Mouse (Mus musculus) heart, embryonic 14.5 days (tissue): ENCODE measurements around the gene Bcl2. TPM values are rescaled to one million over a fixed set of nuclear protein-coding genes. Genes with fewer than 3 reads are reported as not detected.

Experiments used
- ATAC-seq: fragments of 200-750 bp; cut with Nextera tagmentation; 2 replicates; pipeline ENCODE4 v1.8.0; 2017; ENCODE audit warnings: low read depth, moderate TSS enrichment; ENCODE audit not compliant: insufficient number of reproducible peaks, insufficient read depth, low FRiP score
- H3K27ac ChIP-seq, 2 experiments: fragments of 200-500 bp in 1 of 2; fragments of 300-500 bp in 1 of 2; sonication (generic) in 1 of 2; replicated peaks in 1 of 2; 2 replicates each; pipeline ENCODE4 v1.5.1; 2012 to 2014; ENCODE audit warnings: low read depth in 2 of 2, low read length in 2 of 2, control low read depth in 1 of 2, mild to moderate bottlenecking in 1 of 2, mixed read lengths in 1 of 2; ENCODE audit not compliant: control insufficient read depth in 1 of 2, insufficient read depth in 1 of 2
- H3K27me3 ChIP-seq: fragments of 300-500 bp; sonication (generic); 2 replicates; pipeline ENCODE4 v1.6.1; 2014; ENCODE audit warnings: mild to moderate bottlenecking, low read length, control low read depth; ENCODE audit not compliant: control insufficient read depth, insufficient read depth
- H3K36me3 ChIP-seq: fragments of 300-500 bp; sonication (generic); 2 replicates; pipeline ENCODE4 v1.6.1; 2014; ENCODE audit warnings: mild to moderate bottlenecking, control low read depth, low read length, mixed read lengths; ENCODE audit not compliant: control insufficient read depth, insufficient read depth
- H3K4me1 ChIP-seq, 2 experiments: fragments of 200-500 bp in 1 of 2; fragments of 300-500 bp in 1 of 2; sonication (generic) in 1 of 2; 2 replicates each; pipeline ENCODE4 v1.6.1; 2012 to 2014; ENCODE audit warnings: low read length in 2 of 2, control low read depth in 1 of 2, mixed read lengths in 1 of 2; ENCODE audit not compliant: control insufficient read depth in 2 of 2, insufficient read depth in 2 of 2
- H3K4me2 ChIP-seq: fragments of 300-500 bp; sonication (generic); 2 replicates; pipeline ENCODE4 v1.6.1; 2014; ENCODE audit warnings: mild to moderate bottlenecking, low read length
- H3K4me3 ChIP-seq, 2 experiments: fragments of 200-500 bp in 1 of 2; fragments of 300-500 bp in 1 of 2; sonication (generic) in 1 of 2; 2 replicates each; pipeline ENCODE4 v1.5.1; 2012 to 2014; ENCODE audit warnings: low read length in 2 of 2, mild to moderate bottlenecking in 2 of 2, control low read depth in 1 of 2, low read depth in 1 of 2, moderate library complexity in 1 of 2; ENCODE audit not compliant: control insufficient read depth in 1 of 2, insufficient read depth in 1 of 2
- H3K9ac ChIP-seq: fragments of 300-500 bp; sonication (generic); 2 replicates; pipeline ENCODE4 v1.6.1; 2014; ENCODE audit warnings: mild to moderate bottlenecking, low read length
- H3K9me3 ChIP-seq: fragments of 300-500 bp; sonication (generic); 2 replicates; pipeline ENCODE4 v1.6.1; 2016; ENCODE audit warnings: low read length, control low read depth; ENCODE audit not compliant: control insufficient read depth
- WGBS: fragments of 180-500 bp; shearing (Covaris S2); extraction: QIAGEN DNeasy Blood & Tissue Kit; methylation state at CpG from one replicate; pipeline ENCODE4 v1.1.7; 2014; 5-methylcytosine and 5-hydroxymethylcytosine counted together
- polyA plus RNA-seq: library from polyadenylated mRNA; unstranded; fragments of >200 nt; fragmentation: Nextera tagmentation; extraction: Ambion mirVana; gene quantifications from 2 replicates; pipeline ENCODE4 v1.2.1, GENCODE M21; 2014

Bcl2 gene
- polyA plus RNA-seq, 1 experiment from 2014 or later = 6.2 TPM

- 0 out of 4 replicates have a peak, but pooled peaks cover 2 to 6% of the 10 kb centered on the region in 2 experiments for H3K4me1 ChIP-seq
- H3K27me3 ChIP-seq = no peaks in the 10 kb centered on the region
- H3K36me3 ChIP-seq = no peaks in the 10 kb centered on the region
- WGBS = 69% methylated on average over 3 of the region's 3 CpGs
- H3K9ac ChIP-seq = no peak overlapping the region
- H3K27ac ChIP-seq = no peak overlapping the region
- H3K4me3 ChIP-seq = no peak overlapping the region
- H3K9me3 ChIP-seq = no peaks in the 10 kb centered on the region
- H3K4me2 ChIP-seq = no peak overlapping the region
- ATAC-seq = no peak
Measured at GRCm38 (mm10) chr1:106526112-106526511, 188.0 kb downstream of the Bcl2 start.

- Histone ChIP-seq H3K36me3 (no peaks in the 10 kb centered on the region), H3K9me3 (no peaks in the 10 kb centered on the region), H3K9ac (no peak overlapping the region), H3K4me1 (0 out of 4 replicates have a peak, but pooled peaks cover 2 to 6% of the 10 kb centered on the region in 2 experiments), H3K27me3 (no peaks in the 10 kb centered on the region), H3K4me3 (no peak overlapping the region), H3K27ac (no peak overlapping the region), H3K4me2 (no peak overlapping the region)
- ATAC-seq = no peak
- WGBS = 38% methylated on average over 6 of the region's 6 CpGs
Measured at GRCm38 (mm10) chr1:106523741-106524140, 190.3 kb downstream of the Bcl2 start.

GRCm38 (mm10) chr1:106523009-106523408 lies 191.1 kb downstream of the Bcl2 start:
- H3K27me3 ChIP-seq = no peaks in the 10 kb centered on the region
- ATAC-seq = no peak
- H3K27ac ChIP-seq = no peak overlapping the region
- H3K9ac ChIP-seq = no peak overlapping the region
- no peak overlapping the region for H3K4me2 ChIP-seq
- H3K4me1 ChIP-seq = 0 out of 4 replicates have a peak, but pooled peaks cover 2 to 6% of the 10 kb centered on the region in 2 experiments
- WGBS = 84% methylated on average over 5 of the region's 5 CpGs
- no peaks in the 10 kb centered on the region for H3K36me3 ChIP-seq
- no peak overlapping the region for H3K4me3 ChIP-seq
- no peaks in the 10 kb centered on the region for H3K9me3 ChIP-seq

- Histone ChIP-seq H3K9ac (no peak overlapping the region), H3K36me3 (no peaks in the 10 kb centered on the region), H3K9me3 (no peaks in the 10 kb centered on the region), H3K4me1 (peaks cover 7 to 20% of the 10 kb centered on the region in 2 experiments), H3K4me2 (no peak overlapping the region), H3K4me3 (no peak overlapping the region), H3K27me3 (no peaks in the 10 kb centered on the region), H3K27ac (no peak overlapping the region)
- WGBS = 52% methylated on average over 6 of the region's 6 CpGs
- no peak for ATAC-seq
Measured at GRCm38 (mm10) chr1:106517591-106518177, 196.4 kb downstream of the Bcl2 start.

- H3K4me2 ChIP-seq = no peak overlapping the region
- no peaks in the 10 kb centered on the region for H3K27me3 ChIP-seq
- peaks cover 7 to 20% of the 10 kb centered on the region in 2 experiments for H3K4me1 ChIP-seq
- H3K36me3 ChIP-seq = no peaks in the 10 kb centered on the region
- ATAC-seq = no peak
- H3K9ac ChIP-seq = no peak overlapping the region
- WGBS = 96% methylated on average over 1 of the region's 1 CpGs
- H3K4me3 ChIP-seq = no peak overlapping the region
- H3K27ac ChIP-seq = no peak overlapping the region
- no peaks in the 10 kb centered on the region for H3K9me3 ChIP-seq
Measured at GRCm38 (mm10) chr1:106517099-106517498, 197.0 kb downstream of the Bcl2 start.

GRCm38 (mm10) chr1:106515611-106516010 lies 198.5 kb downstream of the Bcl2 start:
- no peak for ATAC-seq
- H3K4me2 ChIP-seq = no peak overlapping the region
- 83% methylated on average over 6 of the region's 6 CpGs for WGBS
- H3K27me3 ChIP-seq = no peaks in the 10 kb centered on the region
- no peak overlapping the region for H3K27ac ChIP-seq
- no peak overlapping the region for H3K9ac ChIP-seq
- H3K9me3 ChIP-seq = no peaks in the 10 kb centered on the region
- peaks cover 7 to 20% of the 10 kb centered on the region in 2 experiments for H3K4me1 ChIP-seq
- no peaks in the 10 kb centered on the region for H3K36me3 ChIP-seq
- H3K4me3 ChIP-seq = no peak overlapping the region

GRCm38 (mm10) chr1:106513890-106514643 lies 200.0 kb downstream of the Bcl2 start:
- Histone ChIP-seq H3K9me3 (no peaks in the 10 kb centered on the region), H3K4me2 (no peak overlapping the region), H3K27me3 (no peaks in the 10 kb centered on the region), H3K9ac (no peak overlapping the region), H3K36me3 (no peaks in the 10 kb centered on the region), H3K4me3 (no peak overlapping the region), H3K27ac (no peak overlapping the region), H3K4me1 (peaks cover 7 to 20% of the 10 kb centered on the region in 2 experiments)
- no peak for ATAC-seq
- WGBS = 41% methylated on average over 7 of the region's 7 CpGs
